16 mouse cellular contexts compared by ENCODE assay signal in the genomic region with DNA sequence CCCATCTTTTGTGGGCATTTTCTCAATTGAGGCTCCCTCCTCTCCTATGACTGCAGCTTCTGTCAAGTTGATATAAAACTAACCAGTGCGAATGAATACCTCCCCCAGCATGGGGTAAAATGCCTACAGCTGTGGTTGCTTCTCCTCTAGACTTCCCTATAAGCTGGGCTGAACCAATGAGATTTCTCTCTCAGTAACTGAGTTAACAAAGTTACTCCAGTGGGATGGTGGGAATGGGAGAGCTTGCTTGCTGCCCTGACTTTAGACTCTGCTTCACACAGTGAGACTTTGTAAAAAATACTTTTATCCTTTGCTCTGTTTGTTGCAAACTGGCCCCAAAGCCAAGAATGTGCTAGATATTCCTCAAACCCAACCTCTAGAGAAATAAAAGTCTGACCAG.
"Had no signal": no experiment of that assay in that cellular context is flagged by ENCODE, and none has a peak within 500 bp of the region (broad histone marks: within the 10 kb centered on the region; RNA-seq: fewer than 3 reads in every experiment).

No protein-coding gene starts in this region.

- ATAC-seq: liver, postnatal 0 days; midbrain, embryonic 13.5 days had no signal

- DNase-seq: kidney, postnatal 10 days; kidney, postnatal 4 days; liver, embryonic 13.5 days; liver, postnatal 0 days; lung, postnatal 14 days; retina, postnatal 1 day; right cerebral cortex, postnatal 4 days; spleen, adult 18-20 months; thymus, adult 18-20 months; thymus, postnatal 25 days had no signal

- H3K27ac ChIP-seq: layer of hippocampus, adult 2 months; limb, embryonic 13.5 days; liver, embryonic 13.5 days; lung, embryonic 15.5 days; macrophage; midbrain, embryonic 13.5 days; neural tube, embryonic 12.5 days had no signal

- H3K4me1 ChIP-seq: limb, embryonic 13.5 days; liver, embryonic 13.5 days; lung, embryonic 15.5 days; midbrain, embryonic 13.5 days; neural tube, embryonic 12.5 days had no signal

- H3K4me3 ChIP-seq: layer of hippocampus, adult 2 months; limb, embryonic 13.5 days; liver, embryonic 13.5 days; lung, embryonic 15.5 days; midbrain, embryonic 13.5 days; neural tube, embryonic 12.5 days had no signal
